Mouse (Mus musculus) testis, adult 2 months (tissue): Measurements from ENCODE around the gene Mrgpre. TPM values are rescaled to one million over a fixed set of nuclear protein-coding genes. Genes with fewer than 3 reads are reported as not detected.

Source experiments
- H3K27ac ChIP-seq: fragments of 200-500 bp; 2 replicates; pipeline ENCODE4 v1.5.1; 2012; ENCODE audit warnings: low read depth, low read length; ENCODE audit not compliant: control insufficient read depth, insufficient read depth
- H3K27me3 ChIP-seq: fragments of 200-500 bp; 2 replicates; pipeline ENCODE4 v1.6.1; 2012; ENCODE audit warnings: mild to moderate bottlenecking, low read length, moderate library complexity; ENCODE audit not compliant: control insufficient read depth, insufficient read depth
- H3K36me3 ChIP-seq: fragments of 200-500 bp; 2 replicates; pipeline ENCODE4 v1.6.1; 2012; ENCODE audit warnings: mild to moderate bottlenecking, low read length; ENCODE audit not compliant: control insufficient read depth, insufficient read depth
- H3K4me1 ChIP-seq: fragments of 200-500 bp; 2 replicates; pipeline ENCODE4 v1.6.1; 2012; ENCODE audit warnings: low read length; ENCODE audit not compliant: control insufficient read depth, insufficient read depth
- H3K4me3 ChIP-seq: fragments of 200-500 bp; 2 replicates; pipeline ENCODE4 v1.5.1; 2012; ENCODE audit warnings: low read depth, mild to moderate bottlenecking, low read length, moderate library complexity, mixed read lengths; ENCODE audit not compliant: control insufficient read depth
- CTCF ChIP-seq: fragments of 200-500 bp; IDR thresholded peaks from 2 replicates; pipeline ENCODE4 v1.5.1; 2012; ENCODE audit warnings: low read depth, mild to moderate bottlenecking, inconsistent platforms, low read length, moderate library complexity; ENCODE audit not compliant: control insufficient read depth, insufficient read depth, insufficient replicate concordance
- POLR2A ChIP-seq: fragments of 200-500 bp; IDR thresholded peaks from 2 replicates; pipeline ENCODE4 v1.6.1; 2012; ENCODE audit warnings: low read depth, mild to moderate bottlenecking, inconsistent platforms, low read length, moderate library complexity; ENCODE audit not compliant: control insufficient read depth
- polyA plus RNA-seq: library from polyadenylated mRNA; depleted of rRNA; stranded (reverse); fragments of >200 nt; gene quantifications from 2 replicates; pipeline ENCODE4 v1.2.3, GENCODE M21; 2012; rRNA removed

The Mrgpre gene
- polyA plus RNA-seq = 0.11 and 0.18 TPM in 2 replicates

DNA sequence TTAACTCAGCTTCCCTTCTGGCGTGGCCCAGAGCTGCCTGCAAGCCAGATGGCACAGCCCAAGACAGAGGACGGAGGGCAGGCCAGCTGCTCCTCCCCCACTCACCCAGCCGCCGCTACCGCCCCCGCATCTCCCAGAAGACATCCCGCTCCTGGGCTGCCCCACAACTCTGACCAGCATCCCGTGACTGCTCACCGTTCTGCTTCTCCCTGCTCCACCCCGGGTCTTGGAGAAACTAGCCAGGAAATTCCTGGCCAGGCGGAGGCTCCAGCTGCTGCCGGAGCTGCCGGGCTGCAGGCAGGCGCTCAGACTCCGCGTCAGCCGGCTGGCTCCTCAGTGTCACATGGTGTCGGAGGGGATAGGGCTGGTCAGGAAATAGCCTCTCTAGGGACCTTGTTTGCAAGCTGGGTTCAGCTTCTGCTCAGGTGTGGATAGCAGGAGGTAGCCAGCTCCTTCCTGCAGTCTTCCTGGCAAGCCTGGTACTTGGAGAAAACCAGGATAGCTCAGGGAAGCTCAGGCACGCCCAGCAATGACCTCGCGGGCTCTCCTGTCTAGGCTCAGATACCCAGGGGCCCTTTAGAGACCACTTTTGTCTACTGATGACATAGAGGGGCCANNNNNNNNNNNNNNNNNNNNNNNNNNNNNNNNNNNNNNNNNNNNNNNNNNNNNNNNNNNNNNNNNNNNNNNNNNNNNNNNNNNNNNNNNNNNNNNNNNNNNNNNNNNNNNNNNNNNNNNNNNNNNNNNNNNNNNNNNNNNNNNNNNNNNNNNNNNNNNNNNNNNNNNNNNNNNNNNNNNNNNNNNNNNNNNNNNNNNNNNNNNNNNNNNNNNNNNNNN, at the start of gene Mrgpre:
TSS of gene Mrgpre (minus strand) at position 505 of the 834 bp plus-strand sequence.
- peaks cover 9% of the 10 kb centered on the region; the same call in 1 of the 2 replicates for H3K4me1 ChIP-seq
- H3K27me3 ChIP-seq = no peaks in the 10 kb centered on the region
- no peak within 1 kb of the TSS for H3K27ac ChIP-seq
- peak within 1 kb of the TSS; percentile 53 for H3K4me3 ChIP-seq
- no peaks in the 10 kb centered on the region for H3K36me3 ChIP-seq
- TF ChIP-seq POLR2A = no peak
- TF ChIP-seq CTCF = no peak

DNA sequence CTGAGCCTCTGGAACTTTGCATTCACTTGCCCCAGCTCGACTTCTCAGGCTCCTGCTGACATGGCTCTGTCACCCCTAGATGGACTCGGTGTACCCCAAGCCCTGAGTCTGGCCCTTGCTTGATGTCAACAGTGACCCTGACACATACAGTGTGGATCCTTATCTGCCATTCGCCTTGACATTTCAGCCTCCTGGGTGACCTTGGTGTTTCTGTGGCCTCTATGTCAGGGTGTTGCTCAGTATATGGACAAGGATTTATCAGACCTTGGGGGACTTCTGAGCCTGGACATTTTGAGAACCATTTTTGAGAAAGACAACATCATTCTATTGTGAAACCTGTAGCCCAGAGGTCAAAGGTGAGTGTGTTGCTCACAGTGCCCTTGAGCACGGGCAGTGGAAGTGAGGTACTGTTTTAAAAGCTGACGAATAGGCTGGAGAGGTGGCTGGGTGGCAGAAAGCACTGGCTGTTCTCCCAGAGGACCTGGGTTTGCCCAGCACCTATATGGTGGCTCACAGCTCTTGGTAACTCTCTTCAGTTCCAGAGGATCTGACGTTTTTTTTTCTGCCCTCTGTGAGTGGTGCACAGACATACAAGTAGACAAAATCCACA, 49.4 kb upstream of the Mrgpre start:
- Histone ChIP-seq H3K4me3 (no peak overlapping the region), H3K36me3 (no peaks in the 10 kb centered on the region), H3K27ac (no peak overlapping the region), H3K27me3 (no peaks in the 10 kb centered on the region), H3K4me1 (peaks cover 8% of the 10 kb centered on the region)
- TF ChIP-seq POLR2A (no peak), CTCF (no peak)

DNA sequence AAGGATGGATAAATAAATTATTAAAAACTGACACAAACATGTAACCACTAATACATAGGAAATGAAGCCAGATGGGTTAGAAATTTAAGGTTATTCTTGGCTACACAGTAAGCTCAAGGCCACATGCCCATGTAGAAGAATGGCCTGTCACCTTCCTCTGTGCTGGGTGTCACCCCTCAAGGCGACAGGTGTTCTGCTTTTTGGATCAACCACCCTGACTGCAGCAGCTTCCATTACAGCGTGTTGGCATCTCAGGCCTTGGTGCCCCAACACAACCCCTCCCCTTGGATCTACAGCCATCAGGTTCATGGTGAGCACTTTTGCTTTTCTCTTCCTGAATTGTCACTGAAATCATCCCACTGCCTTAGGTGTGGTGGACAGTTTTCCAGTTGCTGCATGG, 48.3 kb upstream of the Mrgpre start:
- Histone ChIP-seq H3K36me3 (no peaks in the 10 kb centered on the region), H3K4me3 (no peak overlapping the region)

DNA sequence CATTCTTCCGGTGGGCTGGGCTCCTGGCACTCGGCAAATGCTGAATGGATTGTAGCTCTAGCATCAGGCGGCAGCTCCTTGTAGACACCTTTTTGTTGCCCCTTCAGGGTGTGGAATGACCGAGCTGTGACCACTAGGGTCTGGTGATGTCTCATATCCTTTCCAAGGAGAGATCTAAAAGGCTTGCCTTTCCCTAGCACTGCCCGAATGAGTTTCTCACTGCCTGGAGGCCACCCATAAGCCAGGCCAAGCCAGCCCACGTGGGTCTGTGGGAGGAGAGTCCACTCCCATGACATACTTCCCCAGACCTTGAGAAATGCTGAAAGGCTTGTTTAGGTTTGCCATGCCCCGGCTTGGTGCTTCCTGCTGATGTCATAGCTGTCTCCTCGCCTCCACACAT, 47.9 kb upstream of the Mrgpre start:
- Histone ChIP-seq H3K36me3 (no peaks in the 10 kb centered on the region), H3K27me3 (no peaks in the 10 kb centered on the region), H3K27ac (peak overlapping the region; percentile 17; the same call in 1 of the 2 replicates), H3K4me1 (peaks cover 8% of the 10 kb centered on the region), H3K4me3 (no peak overlapping the region)
- no peak for TF ChIP-seq CTCF

More for the DNA sequence above, 48.3 kb upstream of the Mrgpre start:
- TF ChIP-seq CTCF (no peak), POLR2A (no peak)
- Histone ChIP-seq H3K4me1 (peaks cover 8% of the 10 kb centered on the region), H3K27ac (no peak overlapping the region), H3K27me3 (no peaks in the 10 kb centered on the region)

DNA sequence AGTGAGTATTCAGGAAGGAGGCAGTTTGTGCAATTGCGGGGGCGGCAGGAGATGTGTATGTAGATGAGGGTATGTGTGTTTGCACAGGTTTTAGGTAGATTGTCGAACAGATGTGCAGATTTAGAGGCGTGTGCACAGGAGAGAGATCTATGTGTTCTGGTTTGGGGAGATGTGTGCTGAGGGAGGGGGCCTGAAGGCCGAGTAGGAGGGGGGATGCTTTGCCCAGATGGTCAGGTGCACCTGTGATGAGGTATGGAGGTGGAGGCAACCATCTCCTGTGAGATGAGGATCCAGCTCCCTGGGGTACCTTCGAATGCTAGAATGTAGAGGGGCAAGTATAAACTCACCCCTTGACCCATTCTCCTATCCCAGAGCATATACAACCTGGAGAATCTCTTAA, 46.1 kb upstream of the Mrgpre start:
- Histone ChIP-seq H3K4me1 (peaks cover 8% of the 10 kb centered on the region), H3K27me3 (no peaks in the 10 kb centered on the region), H3K36me3 (no peaks in the 10 kb centered on the region), H3K27ac (peak overlapping the region; percentile 44; the same call in 1 of the 2 replicates), H3K4me3 (peak overlapping the region; percentile 94)
- TF ChIP-seq CTCF (no peak), POLR2A (no peak)

DNA sequence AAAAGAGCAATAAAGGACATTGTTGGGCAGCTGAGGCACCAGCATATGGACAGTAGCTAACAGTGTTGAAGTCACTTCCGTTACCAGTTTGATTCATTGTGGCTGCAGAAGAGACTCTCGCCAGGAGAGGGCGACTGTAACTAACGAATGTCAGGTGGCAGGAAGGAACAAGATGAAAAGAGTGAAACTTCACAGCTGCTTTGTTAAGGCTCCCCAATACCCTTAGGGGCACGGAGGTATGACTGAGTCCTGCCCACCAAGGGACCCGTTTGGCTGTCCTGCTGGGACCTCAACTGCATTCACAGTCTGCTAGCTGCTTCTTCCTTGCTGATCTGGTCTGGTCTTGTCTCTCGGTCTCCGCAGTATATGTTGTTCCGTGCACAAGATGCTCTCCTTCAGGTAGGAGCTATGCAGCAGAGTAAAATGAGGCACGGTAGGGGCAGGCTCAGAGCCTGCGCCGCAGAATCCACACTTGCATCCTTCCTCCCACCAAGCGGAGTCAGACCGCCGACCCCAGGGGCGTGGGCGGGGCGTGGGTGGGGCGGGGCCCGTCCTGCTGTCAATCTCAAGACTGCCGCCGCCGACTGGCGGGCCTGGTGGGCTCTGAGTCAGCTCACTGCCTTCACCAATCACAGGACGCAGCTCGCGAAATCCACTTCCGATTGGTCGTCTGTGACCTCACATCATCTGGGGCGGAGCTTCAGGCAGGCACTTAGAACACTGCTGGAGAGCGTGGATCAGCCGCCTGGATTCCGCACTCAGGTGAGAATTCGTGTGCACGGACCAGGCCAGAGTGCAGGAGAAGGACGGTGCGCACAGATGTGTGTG, 45.4 kb upstream of the Mrgpre start:
- TF ChIP-seq CTCF (peak; percentile 30; the same call in 1 of the 2 replicates), POLR2A (peak; percentile 49)
- H3K27me3 ChIP-seq = no peaks in the 10 kb centered on the region

DNA sequence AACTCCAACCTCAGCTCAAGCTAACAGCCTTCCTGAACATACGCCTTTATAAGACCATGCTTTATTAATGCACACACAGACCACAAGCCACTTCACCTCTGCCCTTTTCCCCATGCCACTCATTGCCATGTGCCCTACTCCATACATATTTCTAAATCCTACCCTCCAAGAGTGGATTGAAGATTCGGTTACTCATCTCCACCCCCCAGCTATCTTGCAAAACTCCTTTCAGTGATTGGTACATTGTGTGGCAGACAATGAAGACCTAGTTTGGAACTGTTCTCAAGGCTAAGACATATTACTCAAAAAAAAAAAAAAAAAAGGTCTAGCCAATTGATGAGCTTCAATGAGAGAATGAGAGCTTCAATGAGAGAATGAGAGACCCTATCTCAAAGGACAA, 42.7 kb upstream of the Mrgpre start:
- Histone ChIP-seq H3K27me3 (no peaks in the 10 kb centered on the region), H3K4me3 (no peak overlapping the region), H3K36me3 (no peaks in the 10 kb centered on the region), H3K4me1 (peaks cover 15% of the 10 kb centered on the region), H3K27ac (no peak overlapping the region)
- TF ChIP-seq CTCF (no peak), POLR2A (no peak)

More for the DNA sequence above, 45.4 kb upstream of the Mrgpre start:
- Histone ChIP-seq H3K36me3 (no peaks in the 10 kb centered on the region), H3K27ac (peak overlapping the region; percentile 82), H3K4me1 (peaks cover 8% of the 10 kb centered on the region), H3K4me3 (peak overlapping the region; percentile 94)
